Mouse (Mus musculus): Measurements from ENCODE around the gene 9430097D07Rik. TPM values are rescaled to one million over a fixed set of nuclear protein-coding genes. Genes with fewer than 3 reads are reported as not detected.

Gene 9430097D07Rik
- not detected for total RNA-seq (2021)
- long read RNA-seq, experiment 1: 0 reads
- long read RNA-seq, experiment 2: 0 reads

DNA sequence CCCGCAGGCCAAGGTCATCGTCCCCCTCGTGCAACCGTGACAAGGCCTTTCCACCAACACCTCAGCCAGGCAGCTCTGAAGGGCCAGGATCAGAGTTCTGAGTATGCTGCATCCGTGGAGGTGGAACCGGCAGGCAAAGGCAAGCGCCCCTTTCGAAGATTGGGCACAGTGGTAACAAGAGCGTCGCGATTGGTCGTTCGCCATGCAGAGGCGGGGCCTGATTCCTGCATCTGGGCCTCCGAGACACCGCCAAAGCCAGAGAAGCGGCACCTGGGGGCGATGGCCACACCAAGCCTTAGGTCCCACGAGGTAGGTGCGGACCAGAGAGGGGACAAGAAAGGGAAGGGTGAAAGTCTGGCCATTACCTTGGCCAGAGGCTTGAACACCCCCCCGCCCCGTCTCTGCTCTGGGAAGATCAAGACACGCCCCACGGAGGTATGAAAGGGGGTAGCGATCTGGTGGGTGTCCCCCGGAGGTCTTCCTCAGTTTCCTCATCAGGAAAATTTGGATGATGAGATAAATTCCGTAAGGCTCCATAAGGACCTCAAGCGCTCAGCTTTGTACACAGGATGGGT lies at the start of gene 9430097D07Rik:
TSS of gene 9430097D07Rik (minus strand) at position 99 of the 575 bp plus-strand sequence.
- intact Hi-C loops (cut with DNase I): loop anchor here (5.0 kb wide), 1 partner anchor 37 kb away; no protein-coding TSS in a partner anchor

GRCm38 (mm10) chr2:32624111-32624748 lies 48.7 kb upstream of the 9430097D07Rik start:
- intact Hi-C loops (cut with DNase I): no loop called here

More for the DNA sequence above, at the start of gene 9430097D07Rik:
- no peak for DNase-seq

GRCm38 (mm10) chr2:32621517-32621859 lies 46.0 kb upstream of the 9430097D07Rik start, which contains the start of gene Ak1:
Gene Ak1, plus strand, starts transcription at chr2:32621758.
- intact Hi-C loops (cut with DNase I): no loop called here
- DNase-seq: no peak

More at GRCm38 (mm10) chr2:32624111-32624748, 48.7 kb upstream of the 9430097D07Rik start:
- no peak for DNase-seq

GRCm38 (mm10) chr2:32620682-32621516 lies 45.4 kb upstream of the 9430097D07Rik start:
- intact Hi-C loops (cut with DNase I): no loop called here
- peak; percentile 81 to 87 for DNase-seq

- intact Hi-C loops (cut with DNase I): no loop called here
Observed at GRCm38 (mm10) chr2:32618051-32618450, 42.6 kb upstream of the 9430097D07Rik start.

DNA sequence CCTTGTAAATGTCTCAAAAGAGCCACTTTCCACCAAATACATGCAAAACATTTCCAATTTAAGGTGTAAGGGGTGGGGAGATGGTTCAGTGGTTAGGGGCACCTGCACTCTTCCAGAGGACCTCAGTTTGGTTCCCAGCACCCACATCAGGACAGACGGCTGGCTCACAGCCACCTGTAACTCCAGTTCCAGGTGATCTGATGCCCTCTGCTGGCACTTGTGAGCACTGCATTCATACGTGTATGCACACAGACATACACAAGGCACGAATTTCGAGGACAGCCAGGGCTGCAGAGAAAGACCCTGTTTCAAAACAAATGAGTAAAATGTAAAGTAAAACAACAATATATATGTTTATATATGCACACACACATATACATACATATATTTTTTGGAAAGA lies 42.1 kb upstream of the 9430097D07Rik start:
- DNase-seq: no peak
- intact Hi-C loops (cut with DNase I): no loop called here

More at GRCm38 (mm10) chr2:32618051-32618450, 42.6 kb upstream of the 9430097D07Rik start:
- no peak for DNase-seq

GRCm38 (mm10) chr2:32617109-32617508 lies 41.6 kb upstream of the 9430097D07Rik start:
- intact Hi-C loops (cut with DNase I): no loop called here
- no peak for DNase-seq

GRCm38 (mm10) chr2:32612274-32612673 lies 36.8 kb upstream of the 9430097D07Rik start:
- intact Hi-C loops (cut with DNase I): loop anchor here (5.0 kb wide), 1 partner anchor 35 kb away; the partner anchor contains the start of gene 9430097D07Rik

GRCm38 (mm10) chr2:32610610-32611229 lies 35.2 kb upstream of the 9430097D07Rik start:
- intact Hi-C loops (cut with DNase I): loop anchor here (5.0 kb wide), 1 partner anchor 33 kb away; the partner anchor contains the start of gene 9430097D07Rik
- peak; percentile 60 to 67 for DNase-seq

More at GRCm38 (mm10) chr2:32612274-32612673, 36.8 kb upstream of the 9430097D07Rik start:
- no peak for DNase-seq

GRCm38 (mm10) chr2:32608778-32609435 lies 33.4 kb upstream of the 9430097D07Rik start:
- no peak for DNase-seq
- intact Hi-C loops (cut with DNase I): no loop called here

GRCm38 (mm10) chr2:32608141-32608777 lies 32.8 kb upstream of the 9430097D07Rik start:
- intact Hi-C loops (cut with DNase I): no loop called here
- DNase-seq: peak; percentile 79 to 80

DNA sequence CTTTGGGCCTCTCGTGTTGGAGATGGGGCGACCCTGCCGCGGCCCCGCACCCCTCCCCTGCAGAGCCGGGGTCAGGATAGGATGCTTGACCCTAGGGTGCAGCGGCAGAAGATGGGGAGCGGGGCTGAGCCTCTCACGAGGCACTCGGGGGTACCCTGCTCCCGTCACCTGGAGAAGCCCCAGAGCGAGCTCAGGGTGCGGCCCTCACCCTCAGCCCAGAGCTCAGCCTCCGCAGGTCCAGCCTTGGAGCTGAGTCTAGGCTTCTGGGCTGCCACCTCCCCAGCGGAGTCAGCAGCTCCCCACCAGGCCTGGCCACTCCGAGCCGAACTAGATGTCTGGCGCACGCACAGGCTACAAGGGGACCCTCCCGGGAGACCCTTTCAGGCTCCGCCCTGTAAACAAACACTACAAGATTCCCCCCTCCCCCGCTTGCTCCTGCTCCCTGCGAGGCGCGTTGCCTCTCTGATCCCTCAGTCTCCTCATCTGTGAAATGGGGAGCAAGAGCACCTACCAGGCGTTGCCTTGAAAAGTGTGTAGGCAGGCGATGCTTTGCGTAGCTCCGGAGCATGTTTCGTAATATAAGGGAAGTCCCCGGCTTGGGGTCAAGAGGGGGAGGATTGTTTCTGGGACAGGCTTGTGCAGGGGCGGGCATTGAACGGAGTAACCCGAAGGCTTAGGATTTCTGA lies 31.9 kb upstream of the 9430097D07Rik start:
- peak in 1 of 2 experiments; percentile 62 for DNase-seq
- intact Hi-C loops (cut with DNase I): no loop called here

DNA sequence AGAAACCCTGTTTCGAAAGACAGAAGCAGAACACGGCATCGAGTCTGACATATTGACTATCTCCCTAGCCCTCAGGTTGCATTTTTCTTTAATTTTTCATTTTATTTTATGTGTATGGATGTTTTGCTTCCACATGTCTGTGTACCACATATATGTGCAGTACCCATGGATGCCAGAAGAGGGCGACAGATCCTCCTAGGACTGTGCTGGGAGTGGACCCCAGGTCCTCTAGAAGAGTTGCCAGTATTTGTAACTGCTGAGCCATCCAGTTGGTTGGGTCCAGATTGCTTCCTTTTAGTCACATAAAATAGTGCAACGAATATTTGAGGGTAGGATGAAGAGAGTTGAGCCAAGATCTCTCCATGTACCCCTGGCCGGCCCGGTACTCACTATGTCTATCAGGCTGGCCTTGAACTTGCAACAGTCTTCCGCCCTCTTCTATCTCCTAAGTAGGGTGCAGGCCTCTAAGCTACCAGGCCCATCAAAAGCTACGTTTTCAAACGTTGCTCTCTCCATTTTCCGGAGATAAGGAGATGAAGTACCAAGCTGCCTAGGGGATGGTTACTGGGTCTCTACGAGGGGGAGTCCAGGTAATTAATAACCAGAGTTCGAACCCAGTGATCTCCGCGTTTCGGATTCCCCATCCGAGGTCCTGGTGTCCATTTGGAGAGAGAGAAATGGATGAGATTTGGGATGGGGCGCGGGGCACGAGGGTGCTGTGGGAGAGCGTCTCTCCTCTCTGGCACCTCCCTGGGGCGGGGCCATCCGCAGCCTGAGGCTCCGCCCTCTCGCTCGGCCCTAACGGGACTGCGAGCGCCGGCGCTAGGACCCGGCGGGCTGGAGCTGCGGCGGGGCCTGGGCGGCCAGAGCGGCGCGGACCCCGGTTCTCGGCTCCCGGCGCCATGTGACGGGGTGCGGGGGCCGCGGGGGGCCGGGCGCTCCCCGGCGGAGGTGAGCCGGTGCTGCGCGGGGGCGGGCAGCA lies 31.0 kb upstream of the 9430097D07Rik start:
- peak; percentile 90 to 95 for DNase-seq
- intact Hi-C loops (cut with DNase I): no loop called here

DNA sequence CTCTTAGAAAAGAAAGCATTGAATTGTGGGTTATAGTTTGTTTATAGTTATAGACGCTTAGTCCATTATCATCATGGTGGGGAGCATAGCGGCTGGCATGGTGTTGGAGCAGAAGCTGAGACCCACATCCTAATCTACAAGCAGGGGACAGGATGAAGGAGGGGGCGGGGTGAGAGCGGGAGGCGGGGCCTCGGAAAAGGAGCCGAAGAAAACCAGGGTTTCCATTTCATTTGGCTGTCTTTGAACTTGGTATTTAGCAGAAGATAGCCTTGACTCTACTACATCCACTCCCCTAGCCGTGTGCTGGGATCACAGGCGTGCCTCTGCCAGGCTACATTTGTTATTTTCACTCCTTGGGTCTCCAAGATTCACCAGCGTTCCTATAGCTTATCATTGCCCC lies 29.1 kb upstream of the 9430097D07Rik start:
- no peak for DNase-seq
- intact Hi-C loops (cut with DNase I): no loop called here

DNA sequence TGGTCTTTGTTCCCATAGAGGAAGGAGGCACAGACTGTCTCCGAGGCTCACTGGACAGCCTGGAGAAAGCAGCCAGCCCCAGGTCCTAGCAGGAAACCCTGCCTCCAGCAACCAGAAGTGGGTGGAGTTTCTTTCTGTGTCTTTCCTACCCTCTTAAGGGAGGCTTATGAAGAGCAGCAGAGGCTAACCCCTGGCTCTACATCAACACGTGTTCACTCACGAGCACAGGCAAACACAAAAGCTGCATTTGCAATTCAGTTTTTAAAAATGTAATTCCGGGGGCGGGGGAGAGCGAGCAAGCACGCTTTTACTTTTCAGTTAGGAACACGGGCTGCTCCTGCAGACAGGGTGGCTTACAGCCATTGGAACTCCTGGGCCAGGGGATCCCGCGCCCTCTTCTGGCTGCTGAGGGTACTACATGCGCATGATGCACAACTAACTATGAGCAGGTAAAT lies 27.1 kb upstream of the 9430097D07Rik start:
- intact Hi-C loops (cut with DNase I): loop anchor here (1.0 kb wide), 1 partner anchor 19 kb away; no protein-coding TSS in a partner anchor
- peak; percentile 89 to 94 for DNase-seq

GRCm38 (mm10) chr2:32601417-32602065 lies 26.1 kb upstream of the 9430097D07Rik start:
- intact Hi-C loops (cut with DNase I): loop anchor here (1.0 kb wide), 1 partner anchor 18 kb away; no protein-coding TSS in a partner anchor
- peak; percentile 52 to 56 for DNase-seq

GRCm38 (mm10) chr2:32599409-32599808 lies 23.9 kb upstream of the 9430097D07Rik start, which contains the start of gene St6galnac6:
Gene St6galnac6, plus strand, starts transcription at chr2:32599709.
- intact Hi-C loops (cut with DNase I): no loop called here

More at GRCm38 (mm10) chr2:32599409-32599808, 23.9 kb upstream of the 9430097D07Rik start, which contains the start of gene St6galnac6:
- DNase-seq: no peak
